7 mouse cellular contexts compared by ENCODE assay signal in the genomic region with DNA sequence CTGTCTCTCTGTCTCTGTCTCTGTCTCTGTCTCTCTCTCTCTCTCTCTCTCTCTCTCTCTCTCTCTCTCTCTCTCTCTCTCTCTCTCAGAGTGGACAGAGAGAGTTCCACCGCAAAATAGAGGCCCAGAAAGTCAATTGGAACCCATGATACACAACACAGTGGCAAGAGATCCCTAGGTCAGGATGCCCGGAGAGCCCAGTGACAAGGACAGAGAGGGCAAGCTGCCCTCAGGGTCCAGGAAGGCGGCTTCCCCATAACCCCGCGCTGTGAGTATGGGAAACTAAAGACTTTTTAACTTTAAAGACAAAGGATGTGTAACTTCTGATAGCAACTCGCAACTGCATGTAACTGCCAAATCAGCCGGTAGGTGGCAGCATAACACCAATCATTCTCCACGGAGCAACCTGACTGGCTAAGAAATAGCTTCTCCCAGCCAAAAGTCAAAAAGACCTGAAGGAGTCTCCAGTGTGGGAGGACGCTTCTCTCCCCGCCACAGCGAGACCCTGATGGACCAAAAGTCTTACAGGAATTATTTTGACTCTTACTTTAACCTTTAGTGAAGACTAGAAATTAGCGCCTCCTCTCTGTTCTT.
DNase-seq lines count a peak whose midpoint lies in the region; ATAC-seq and TF ChIP-seq lines count a peak whose summit lies in the region.

No protein-coding gene starts in this region.

- no peak overlapping the region for H3K4me3 ChIP-seq in cortical plate, adult 2 months (ENCODE audit: insufficient read depth, low read length)
- no peak overlapping the region for H3K4me3 ChIP-seq in intestine, embryonic 15.5 days (replicated peaks)
- H3K4me3 ChIP-seq in midbrain, embryonic 12.5 days = no peak overlapping the region

- no peak overlapping the region for H3K9ac ChIP-seq in intestine, embryonic 15.5 days
- H3K9ac ChIP-seq in midbrain, embryonic 12.5 days (replicated peaks) = no peak overlapping the region

- peak; percentile 94 for TF ChIP-seq CTCF in cortical plate, adult 2 months (IDR thresholded peaks at IDR 0.05; ENCODE audit: extremely low read depth, insufficient read depth, low read length)

- 14% methylated on average over 12 of the region's 12 CpGs for WGBS in intestine, embryonic 15.5 days
- WGBS in midbrain, embryonic 12.5 days = 12% methylated on average over 12 of the region's 12 CpGs

- peak; percentile 92 to 93 for DNase-seq in adrenal gland, adult 18-20 months (ENCODE audit: low spot score in 2 of 2)
- DNase-seq in gastrocnemius, adult 8-10 months (ENCODE audit: low spot score in 2 of 2) = peak; percentile 59 to 69
- peak; percentile 89 to 90 for DNase-seq in left cerebral cortex, postnatal 25 days (ENCODE audit: low spot score in 2 of 2)
- peak; percentile 57 for DNase-seq in skeletal muscle tissue, adult 2 months (ENCODE audit: low read depth, low spot score)

- H3K4me1 ChIP-seq in cortical plate, adult 2 months (ENCODE audit: control insufficient read depth, insufficient read depth, low read length) = no peaks in the 10 kb centered on the region
- 0 out of 2 replicates have a peak, but pooled peaks cover 6% of the 10 kb centered on the region for H3K4me1 ChIP-seq in intestine, embryonic 15.5 days (replicated peaks)
- peaks cover 3% of the 10 kb centered on the region; the same call in 1 of the 2 replicates for H3K4me1 ChIP-seq in midbrain, embryonic 12.5 days

- no peaks in the 10 kb centered on the region for H3K9me3 ChIP-seq in intestine, embryonic 15.5 days
- no peaks in the 10 kb centered on the region for H3K9me3 ChIP-seq in midbrain, embryonic 12.5 days

- intact Hi-C loops in left cerebral cortex, postnatal 25 days (cut with DNase I) = loop anchor here (1.0 to 5.0 kb wide), 3 partner anchors 141 to 613 kb away; a partner anchor contains a TSS

- no peak overlapping the region for H3K27ac ChIP-seq in cortical plate, adult 2 months (ENCODE audit: insufficient read depth, low read length)
- H3K27ac ChIP-seq in intestine, embryonic 15.5 days = no peak overlapping the region
- no peak overlapping the region for H3K27ac ChIP-seq in midbrain, embryonic 12.5 days (replicated peaks)

- no peak overlapping the region for H3K4me2 ChIP-seq in intestine, embryonic 15.5 days (replicated peaks)
- H3K4me2 ChIP-seq in midbrain, embryonic 12.5 days (replicated peaks) = 0 out of 2 replicates have a peak overlapping the region, but pooled peaks have one; percentile 22

- H3K27me3 ChIP-seq in intestine, embryonic 15.5 days (replicated peaks) = no peaks in the 10 kb centered on the region
- H3K27me3 ChIP-seq in midbrain, embryonic 12.5 days = no peaks in the 10 kb centered on the region

- H3K36me3 ChIP-seq in intestine, embryonic 15.5 days = no peaks in the 10 kb centered on the region
- H3K36me3 ChIP-seq in midbrain, embryonic 12.5 days = no peaks in the 10 kb centered on the region

- ATAC-seq in intestine, embryonic 15.5 days = 0 out of 2 replicates have a peak, but pooled peaks have one; percentile 13
- ATAC-seq in midbrain, embryonic 12.5 days (ENCODE audit: low FRiP score, low read depth) = peak; percentile 45; the same call in 1 of the 2 replicates

- no peak for TF ChIP-seq POLR2A in cortical plate, adult 2 months (IDR thresholded peaks at IDR 0.05; ENCODE audit: extremely low read depth, insufficient read depth, low read length)
